Mouse (Mus musculus) lung, adult 2 months (tissue): ENCODE results near the gene Rpl23a.

ENCODE experiments used
- CTCF ChIP-seq: fragments of 200-500 bp; IDR thresholded peaks from 2 replicates; pipeline ENCODE4 v1.5.1; 2011; ENCODE audit warnings: mild to moderate bottlenecking, low read length, control low read depth; ENCODE audit not compliant: insufficient read depth
- POLR2A ChIP-seq: fragments of 200-500 bp; IDR thresholded peaks from 2 replicates; pipeline ENCODE4 v1.6.1; 2011; ENCODE audit warnings: low read depth, mild to moderate bottlenecking, control low read depth, low read length, borderline replicate concordance; ENCODE audit errors: extremely low read depth

DNA sequence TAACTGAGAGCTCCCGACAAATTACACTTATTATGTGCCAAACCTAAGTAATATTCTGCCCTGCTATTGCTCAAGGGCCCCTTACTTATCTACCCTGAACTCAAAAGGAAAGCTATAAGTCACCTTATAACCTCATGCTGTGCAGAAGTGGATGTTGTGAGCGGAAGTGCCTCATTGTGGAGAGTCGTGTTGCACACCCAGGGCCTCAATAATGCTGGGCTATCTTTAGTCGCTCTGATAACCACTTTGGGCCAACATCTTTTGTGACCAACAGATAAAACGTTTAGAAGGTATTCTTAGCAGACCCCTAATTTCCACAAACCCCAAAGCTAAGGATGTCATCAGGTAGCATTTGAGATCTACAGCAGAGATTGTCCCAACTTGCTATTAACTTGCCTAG, 42.7 kb downstream of the Rpl23a start:
- TF ChIP-seq CTCF, result no peak
- TF ChIP-seq POLR2A, result no peak
